Mouse (Mus musculus) adrenal gland, postnatal 36 days (tissue): ENCODE results near the gene Tceanc2. TPM values are rescaled to one million over a fixed set of nuclear protein-coding genes. Genes with fewer than 3 reads are reported as not detected.

Experiments used
- DNase-seq, 2 experiments: peaks; one replicate each; pipeline ENCODE4 v3.0.0; 2021; ENCODE audit warnings: mixed read lengths in 1 of 2
- total RNA-seq, 2 experiments: library from RNA; stranded (reverse); gene quantifications; 2 replicates each; pipeline ENCODE4 v1.2.3; 2021

The Tceanc2 gene
- total RNA-seq, 2 experiments from 2014 or later = 20.2 to 27.3 TPM

DNA sequence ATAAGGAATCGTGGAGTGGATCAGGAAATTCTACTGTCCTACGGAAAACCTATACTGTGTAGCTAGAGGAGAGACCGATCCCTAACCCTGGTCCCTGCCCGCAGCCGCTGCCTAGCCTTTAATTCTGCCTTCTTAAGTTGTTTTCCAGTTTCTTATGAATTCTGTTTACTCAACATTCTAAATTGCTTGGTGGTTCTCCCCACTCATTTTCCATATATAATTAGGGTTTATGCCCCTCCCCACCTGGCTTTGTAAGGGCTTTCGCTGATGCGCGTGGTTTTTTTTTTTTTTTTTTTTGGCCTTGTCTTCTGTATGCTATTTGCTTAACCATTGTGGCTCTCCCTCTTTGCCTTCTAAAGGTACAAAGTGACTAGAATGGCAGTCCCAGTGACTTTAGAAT is 645 bp upstream of the Tceanc2 start:
- peak in 1 of 2 experiments; percentile 7 for DNase-seq

- peak; percentile 99 to 100 for DNase-seq
Observed at GRCm38 (mm10) chr4:107178182-107178829, 610 bp downstream of the Tceanc2 start, which contains the start of gene Tmem59. Gene Tmem59 (plus strand): TSS chr4:107178399.

DNA sequence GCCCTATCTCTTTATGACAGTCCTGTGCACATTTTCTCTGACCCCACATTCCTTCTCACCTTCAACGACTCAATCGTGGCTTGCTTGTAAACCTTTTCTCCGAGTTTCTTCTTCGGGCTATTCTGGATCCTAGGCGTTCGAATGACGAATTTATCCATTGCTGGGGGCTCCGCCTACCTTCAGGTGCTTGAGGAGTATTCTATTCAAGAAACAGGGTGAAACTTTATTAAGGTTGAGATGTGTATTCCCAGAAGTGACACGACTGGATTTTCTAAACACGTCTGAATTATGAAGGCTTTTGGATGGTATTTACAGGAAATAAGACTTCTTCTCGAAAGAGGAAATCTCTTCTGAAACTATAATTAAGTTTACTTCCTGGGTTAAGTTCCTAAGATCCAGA is 1.4 kb downstream of the Tceanc2 start:
- DNase-seq = peak in 1 of 2 experiments; percentile 8

DNA sequence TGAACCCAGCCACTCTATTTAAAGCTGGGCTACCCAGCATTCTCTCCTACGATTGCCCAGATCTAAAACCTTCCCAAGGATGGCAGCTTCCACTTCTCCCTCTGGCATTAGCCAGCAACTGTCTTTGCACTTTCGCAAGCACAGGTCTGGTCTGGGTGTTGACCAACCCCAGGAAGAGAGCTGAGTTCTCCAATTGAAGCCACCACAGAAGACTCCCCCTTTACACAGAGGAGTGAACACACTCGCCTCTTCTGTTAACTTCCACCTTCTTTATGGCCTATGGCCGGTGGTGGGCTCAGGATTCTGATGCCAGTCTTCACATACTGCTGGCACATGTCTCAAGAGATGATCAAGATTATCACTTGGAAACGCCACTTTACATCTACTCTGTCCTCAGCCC is 11.1 kb downstream of the Tceanc2 start:
- no peak for DNase-seq

DNA sequence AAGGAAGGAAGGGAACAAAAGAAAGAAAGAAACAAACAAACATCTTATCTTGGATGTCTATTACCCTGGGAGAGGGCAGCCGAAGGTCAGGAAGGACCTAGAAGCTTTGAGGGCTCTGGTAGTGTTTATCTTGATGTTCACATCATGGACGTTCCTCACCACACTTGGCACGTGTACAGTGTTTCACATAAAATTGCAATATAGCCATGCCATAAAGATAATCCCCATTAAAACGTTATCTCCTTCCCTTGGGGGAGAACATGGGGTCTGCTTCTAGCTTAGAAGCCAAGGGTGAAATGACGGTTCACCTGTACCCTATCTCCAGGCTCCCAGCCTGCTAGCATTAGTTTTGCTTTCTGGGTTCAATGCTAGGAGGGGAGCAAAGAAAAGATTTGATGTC is 12.2 kb downstream of the Tceanc2 start:
- no peak for DNase-seq

- peak; percentile 67 for DNase-seq
Observed at GRCm38 (mm10) chr4:107163756-107164587, 14.9 kb downstream of the Tceanc2 start.

GRCm38 (mm10) chr4:107163341-107163740 is 15.6 kb downstream of the Tceanc2 start:
- no peak for DNase-seq

DNA sequence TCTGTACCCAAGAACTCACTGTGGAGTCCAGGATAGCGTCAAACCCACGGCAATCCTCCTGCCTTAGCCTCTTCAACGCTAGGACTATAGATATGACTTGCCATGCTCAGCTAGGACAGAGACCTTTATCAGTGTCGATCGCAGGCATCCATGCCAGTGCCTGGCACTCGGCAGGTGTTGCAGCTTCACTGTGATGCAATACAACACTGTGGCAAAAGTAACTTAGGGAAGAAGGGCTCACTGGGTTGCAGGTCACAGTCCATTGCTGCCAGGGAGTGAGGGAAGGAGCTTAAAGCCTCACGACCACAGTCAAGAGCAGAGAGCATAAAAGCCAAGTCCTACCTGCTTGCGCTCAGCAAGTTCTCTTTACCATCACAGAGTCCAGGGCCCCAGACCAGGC is 18.7 kb downstream of the Tceanc2 start:
- DNase-seq = no peak

GRCm38 (mm10) chr4:107159166-107159773 is 19.6 kb downstream of the Tceanc2 start:
- no peak for DNase-seq

DNA sequence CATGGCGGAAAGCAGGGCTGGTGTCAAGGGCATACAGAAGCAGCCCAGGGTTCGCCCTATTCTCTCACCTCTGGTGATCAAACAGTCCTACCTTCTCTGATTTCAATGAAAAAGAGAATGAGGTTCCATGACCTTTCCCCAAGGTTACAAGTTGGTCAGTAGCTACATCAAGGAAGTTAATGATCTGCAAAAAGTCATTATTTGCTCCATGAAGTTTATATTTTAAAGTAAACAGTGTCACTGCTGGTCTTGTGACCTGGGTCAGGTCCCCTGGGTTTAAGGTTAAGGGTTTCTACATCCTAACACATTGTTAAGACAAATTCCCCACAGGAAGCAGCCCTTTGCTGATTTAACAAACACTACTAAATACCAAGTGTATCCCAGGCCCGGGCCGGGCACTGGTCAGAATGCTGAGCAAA is 21.9 kb downstream of the Tceanc2 start:
- DNase-seq = no peak

DNA sequence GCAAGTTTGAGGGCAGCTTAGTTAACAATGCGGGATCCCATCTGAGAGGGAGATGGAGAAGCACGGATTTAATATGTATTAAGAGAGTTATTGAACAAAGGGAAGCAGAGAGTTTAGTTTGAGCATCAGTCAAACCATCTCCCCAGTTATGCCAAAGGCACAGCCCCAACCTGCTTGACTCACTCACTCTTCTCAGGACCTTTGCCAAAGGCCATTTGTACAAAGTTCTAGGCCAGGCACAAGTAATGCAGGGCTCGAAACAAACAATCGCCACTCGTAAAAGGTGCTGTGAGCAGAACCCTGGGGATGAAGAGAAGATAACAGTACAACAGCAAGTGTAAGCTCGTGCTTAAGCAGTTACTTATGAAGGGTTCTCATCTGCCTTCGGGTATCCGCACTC is 26.3 kb downstream of the Tceanc2 start:
- peak; percentile 20 to 34 for DNase-seq

DNA sequence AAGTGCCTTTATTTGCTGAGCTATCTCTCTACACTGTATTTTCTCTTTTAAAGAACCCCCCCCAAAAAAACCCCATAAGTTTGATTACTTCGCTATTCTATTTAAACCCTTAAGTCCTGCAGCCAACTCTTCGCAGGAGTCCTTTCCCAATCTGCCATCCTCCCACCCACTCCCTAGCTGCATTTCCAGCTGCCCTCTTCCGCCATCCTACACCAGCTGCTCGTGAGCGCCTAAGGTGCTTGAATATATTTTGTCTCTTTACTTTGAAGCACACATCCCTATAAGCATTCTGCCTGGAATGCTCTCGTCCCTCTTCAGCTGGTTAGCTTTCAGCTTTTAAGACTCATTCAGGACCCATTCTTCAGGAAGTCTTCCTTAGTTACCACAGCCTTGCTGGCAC is 27.9 kb downstream of the Tceanc2 start:
- DNase-seq = no peak

GRCm38 (mm10) chr4:107143511-107143910 is 35.4 kb downstream of the Tceanc2 start:
- DNase-seq = no peak

GRCm38 (mm10) chr4:107139836-107140631 is 38.9 kb downstream of the Tceanc2 start:
- peak; percentile 28 to 33 for DNase-seq

- no peak for DNase-seq
Observed at GRCm38 (mm10) chr4:107138948-107139835, 39.7 kb downstream of the Tceanc2 start.

DNA sequence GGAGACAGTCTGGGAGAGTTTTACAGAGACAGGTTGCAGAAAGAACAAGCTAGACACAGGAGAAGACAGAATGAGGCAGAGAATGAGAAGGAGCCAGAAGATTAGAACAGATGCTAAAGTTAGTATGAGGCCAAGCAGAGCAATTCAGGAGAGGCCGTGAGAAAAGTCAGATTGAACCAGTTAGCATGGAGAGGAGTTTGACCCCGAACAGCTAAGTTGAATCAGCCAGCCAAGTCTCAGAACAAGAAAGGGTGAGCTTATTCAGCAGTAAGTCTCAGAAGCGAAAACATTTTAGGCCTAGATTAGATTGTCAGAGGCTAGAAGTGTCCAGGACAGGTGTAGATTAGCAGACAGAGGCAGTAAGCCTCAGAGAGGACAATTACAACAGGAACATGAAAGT is 42.4 kb downstream of the Tceanc2 start:
- DNase-seq = no peak

DNA sequence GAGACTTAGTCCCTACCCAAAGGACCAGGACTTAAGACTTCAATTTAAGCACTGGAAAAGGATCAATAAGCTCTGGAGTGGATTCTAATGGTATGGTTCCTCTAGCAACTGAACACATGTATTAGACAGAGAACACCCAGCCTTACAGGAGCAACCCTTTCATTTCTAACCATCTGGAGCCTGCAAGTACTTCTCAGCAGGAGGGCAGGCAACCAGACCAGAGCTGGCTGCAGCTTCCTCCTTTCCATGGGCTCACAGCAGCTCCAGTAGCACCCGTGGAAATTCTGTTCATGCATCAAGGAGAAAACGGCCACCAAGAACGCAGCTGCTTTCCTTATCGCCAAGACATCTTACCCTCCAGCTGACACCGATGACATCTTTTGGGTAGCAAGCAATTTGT is 43.3 kb downstream of the Tceanc2 start:
- no peak for DNase-seq

- no peak for DNase-seq
Observed at GRCm38 (mm10) chr4:107134891-107135290, 44.0 kb downstream of the Tceanc2 start.

GRCm38 (mm10) chr4:107130534-107130933 is 48.4 kb downstream of the Tceanc2 start:
- no peak for DNase-seq

GRCm38 (mm10) chr4:107129373-107129772 is 49.5 kb downstream of the Tceanc2 start:
- peak; percentile 16 to 42 for DNase-seq
